Mouse (Mus musculus) myocyte (in vitro differentiated cells): Measurements from ENCODE around the gene Osbpl3.

Source experiments
- CEBPB ChIP-seq: IDR thresholded peaks from 2 replicates; pipeline ENCODE4 v1.6.1; 2011; ENCODE audit warnings: mild to moderate bottlenecking, moderate library complexity; ENCODE audit not compliant: poor library complexity, insufficient read depth, severe bottlenecking
- MAX ChIP-seq: IDR thresholded peaks from one replicate; pipeline ENCODE4 v1.6.1; 2011; ENCODE audit warnings: low read depth, mild to moderate bottlenecking, control low read depth
- POLR2A ChIP-seq: IDR thresholded peaks from one replicate; pipeline ENCODE4 v1.6.1; 2011; ENCODE audit warnings: low read depth, mild to moderate bottlenecking, control low read depth, moderate library complexity; ENCODE audit not compliant: insufficient read length
- POLR2AphosphoS2 ChIP-seq: IDR thresholded peaks from one replicate; pipeline ENCODE4 v1.6.1; 2011; ENCODE audit warnings: low read depth, control low read depth; ENCODE audit not compliant: insufficient read length
- SRF ChIP-seq: IDR thresholded peaks from one replicate; pipeline ENCODE4 v1.6.1; 2011; ENCODE audit warnings: low read depth; ENCODE audit not compliant: control insufficient read depth, insufficient read length
- TCF12 ChIP-seq: IDR thresholded peaks from one replicate; pipeline ENCODE4 v1.6.1; 2011; ENCODE audit warnings: mild to moderate bottlenecking, control low read depth; ENCODE audit not compliant: poor library complexity, insufficient read depth, severe bottlenecking
- TCF3 ChIP-seq: IDR thresholded peaks from one replicate; pipeline ENCODE4 v1.6.1; 2011; ENCODE audit warnings: low read depth, control low read depth; ENCODE audit not compliant: insufficient read length
- USF1 ChIP-seq: IDR thresholded peaks from one replicate; pipeline ENCODE4 v1.6.1; 2011; ENCODE audit warnings: low read depth, mild to moderate bottlenecking, control low read depth, moderate library complexity

GRCm38 (mm10) chr6:50498346-50498745 is 42.3 kb upstream of the Osbpl3 start:
- TF ChIP-seq POLR2A (no peak), MAX (no peak), POLR2AphosphoS2 (no peak), TCF3 (no peak), CEBPB (no peak), USF1 (no peak), TCF12 (no peak), SRF (no peak)
